In the genomic region with DNA sequence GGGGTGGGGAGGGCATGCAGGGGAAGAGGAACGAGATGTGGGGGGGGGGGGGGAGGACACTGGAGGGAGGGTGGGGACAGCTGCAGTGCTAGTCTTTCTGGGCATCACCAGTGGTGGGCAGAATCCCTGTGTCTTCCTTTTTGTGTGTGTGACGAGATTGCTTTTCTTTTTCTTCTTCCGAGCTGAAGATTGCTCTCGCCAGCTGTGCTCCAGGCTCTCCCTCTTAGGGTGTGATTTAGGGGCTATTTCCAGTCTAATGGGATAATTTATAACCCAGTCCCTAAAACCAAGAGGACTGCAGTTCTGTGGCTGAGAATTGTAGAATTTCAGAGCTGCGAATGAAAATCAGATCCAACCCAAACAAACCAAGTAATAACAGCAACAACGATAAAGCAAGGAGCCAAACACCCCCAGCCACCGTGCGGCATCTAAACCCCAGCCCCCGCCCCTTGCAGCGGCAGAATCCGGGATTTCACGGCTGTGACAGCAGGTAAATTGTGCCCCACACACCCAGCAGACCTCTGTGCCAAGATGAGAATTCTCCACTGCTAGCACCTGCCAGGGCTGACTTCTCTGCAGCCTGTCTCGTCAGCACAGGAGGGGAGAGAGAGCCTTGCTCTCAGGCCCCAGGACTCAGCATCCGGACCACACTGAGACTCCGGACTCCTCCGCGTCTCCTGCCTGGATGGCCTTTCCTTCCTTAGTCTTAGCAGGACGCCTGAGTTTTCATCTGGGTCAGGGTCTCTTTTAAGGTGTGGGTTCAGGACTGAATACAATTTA, we compare ENCODE assay signal across 8 mouse cellular contexts.
DNase-seq lines count a peak whose midpoint lies in the region; ATAC-seq and TF ChIP-seq lines count a peak whose summit lies in the region.

No protein-coding gene starts in this region.

- H3K4me1 ChIP-seq in ES-E14 (ENCODE audit: control insufficient read depth in 2 of 2, insufficient read depth in 2 of 2, low read length in 2 of 2, poor library complexity in 1 of 2) = peaks cover 26 to 33% of the 10 kb centered on the region in 2 experiments
- H3K4me1 ChIP-seq in forebrain, embryonic 14.5 days (ENCODE audit: control insufficient read depth, insufficient read depth, low read length) = peaks cover 29% of the 10 kb centered on the region
- peaks cover 20% of the 10 kb centered on the region for H3K4me1 ChIP-seq in olfactory bulb, adult 2 months (ENCODE audit: control insufficient read depth, insufficient read depth, low read length)

- DNase-seq in cerebellum, postnatal 10 days = peak; percentile 35
- no peak for DNase-seq in cerebellum, postnatal 4 days (ENCODE audit: low spot score in 2 of 2)
- no peak for DNase-seq in ES-E14 (ENCODE audit: low read depth, low spot score)
- peak; percentile 47 for DNase-seq in forebrain, embryonic 14.5 days (ENCODE audit: low spot score)
- peak; percentile 21 to 46 for DNase-seq in kidney, postnatal 36 days
- DNase-seq in gastrocnemius, adult 8-10 months (ENCODE audit: low spot score in 2 of 2) = no peak
- no peak for DNase-seq in spleen, postnatal 14 days (ENCODE audit: low spot score in 2 of 2)

- peak overlapping the region; percentile 34 to 50; a peak in 3 of 4 replicates for H3K4me3 ChIP-seq in ES-E14 (ENCODE audit: insufficient read depth in 1 of 2, low read depth in 1 of 2, low read length in 2 of 2, poor library complexity in 1 of 2, severe bottlenecking in 1 of 2)
- H3K4me3 ChIP-seq in forebrain, embryonic 14.5 days (ENCODE audit: low read depth, low read length) = peak overlapping the region; percentile 19
- peak overlapping the region; percentile 36 for H3K4me3 ChIP-seq in olfactory bulb, adult 2 months (ENCODE audit: insufficient read depth, low read depth, low read length)

- H3K4me2 ChIP-seq in forebrain, embryonic 14.5 days (ENCODE audit: low read length) = peak overlapping the region; percentile 42

- TF ChIP-seq POLR2A in olfactory bulb, adult 2 months (IDR thresholded peaks at IDR 0.05; ENCODE audit: insufficient read depth, low read depth, low read length) = no peak

- ATAC-seq in forebrain, embryonic 14.5 days = peak; percentile 47; the same call in 1 of the 2 replicates

- WGBS in forebrain, embryonic 14.5 days = 2% methylated on average over 18 of the region's 18 CpGs
- 5% methylated on average over 18 of the region's 18 CpGs for WGBS in olfactory bulb, adult 2 months

- peak overlapping the region; percentile 49 for H3K9ac ChIP-seq in ES-E14 (ENCODE audit: insufficient read depth, low read depth, low read length, poor library complexity, severe bottlenecking)
- H3K9ac ChIP-seq in forebrain, embryonic 14.5 days (ENCODE audit: low read length) = peak overlapping the region; percentile 41

- peak overlapping the region; percentile 9; the same call in 1 of the 2 replicates for H3K27ac ChIP-seq in ES-E14 (ENCODE audit: insufficient read depth, low read depth, low read length, poor library complexity, severe bottlenecking)
- no peak overlapping the region for H3K27ac ChIP-seq in forebrain, embryonic 14.5 days (ENCODE audit: low read depth, low read length)
- H3K27ac ChIP-seq in olfactory bulb, adult 2 months (ENCODE audit: insufficient read depth, low read depth, low read length) = 0 out of 2 replicates have a peak overlapping the region, but pooled peaks have one; percentile 33

- in situ Hi-C loops in ES-E14 (cut with MboI; ENCODE audit: low sequenced_read_pairs in 2 of 2, unreplicated experiment in 2 of 2) = no loop called here

- no peaks in the 10 kb centered on the region for H3K9me3 ChIP-seq in ES-E14 (ENCODE audit: control insufficient read depth, insufficient read depth, low read depth, low read length)
- H3K9me3 ChIP-seq in forebrain, embryonic 14.5 days (replicated peaks; ENCODE audit: control insufficient read depth, low read length) = no peaks in the 10 kb centered on the region

- H3K27me3 ChIP-seq in forebrain, embryonic 14.5 days (replicated peaks; ENCODE audit: control insufficient read depth, insufficient read depth, low read length) = no peaks in the 10 kb centered on the region

- TF ChIP-seq CTCF in olfactory bulb, adult 2 months (IDR thresholded peaks at IDR 0.05; ENCODE audit: insufficient read depth, low read depth, low read length) = no peak

- H3K36me3 ChIP-seq in ES-E14 (ENCODE audit: control insufficient read depth, insufficient read depth, low read length, poor library complexity, severe bottlenecking) = no peaks in the 10 kb centered on the region
- H3K36me3 ChIP-seq in forebrain, embryonic 14.5 days (ENCODE audit: control insufficient read depth, insufficient read depth, low read length) = no peaks in the 10 kb centered on the region

TF ChIP-seq in ES-E14, 5 proteins besides CTCF, POLR2A, EP300 and RAD21:
- no peak for TF ChIP-seq CHD2 (IDR thresholded peaks at IDR 0.05; ENCODE audit: low read depth, low read length)
- no peak for TF ChIP-seq HCFC1 (IDR thresholded peaks at IDR 0.05; ENCODE audit: borderline replicate concordance, insufficient read depth, low read length)
- TF ChIP-seq MAFK (IDR thresholded peaks at IDR 0.05; ENCODE audit: insufficient read depth, low read depth, low read length) = no peak
- TF ChIP-seq ZNF384 (IDR thresholded peaks at IDR 0.05; ENCODE audit: low read depth, low read length) = no peak
- TF ChIP-seq ZC3H11A (IDR thresholded peaks at IDR 0.05; ENCODE audit: borderline replicate concordance, low read depth, low read length) = no peak

Comparison
In these comparisons a context has a peak if more than half of its experiments do, and no peak if none do; other contexts are left out.
1. DNase-seq: peak in cerebellum, postnatal 10 days (2 of 2), forebrain, embryonic 14.5 days (single experiment) and kidney, postnatal 36 days (2 of 2); none in cerebellum, postnatal 4 days (0 of 2), ES-E14 (single experiment), gastrocnemius, adult 8-10 months (0 of 2) and spleen, postnatal 14 days (0 of 2).
2. Peak in every context shown above with its lines, with median percentiles within 50 percentile points of each other: H3K4me3 ChIP-seq.